Mouse (Mus musculus) ovary, postnatal 36 days (tissue): ENCODE results near the gene Zbtb20.

Experiments used
- DNase-seq: peaks from one replicate; pipeline ENCODE4 v3.0.0; 2022; ENCODE audit warnings: low spot score, mixed read lengths

The Zbtb20 gene

DNA sequence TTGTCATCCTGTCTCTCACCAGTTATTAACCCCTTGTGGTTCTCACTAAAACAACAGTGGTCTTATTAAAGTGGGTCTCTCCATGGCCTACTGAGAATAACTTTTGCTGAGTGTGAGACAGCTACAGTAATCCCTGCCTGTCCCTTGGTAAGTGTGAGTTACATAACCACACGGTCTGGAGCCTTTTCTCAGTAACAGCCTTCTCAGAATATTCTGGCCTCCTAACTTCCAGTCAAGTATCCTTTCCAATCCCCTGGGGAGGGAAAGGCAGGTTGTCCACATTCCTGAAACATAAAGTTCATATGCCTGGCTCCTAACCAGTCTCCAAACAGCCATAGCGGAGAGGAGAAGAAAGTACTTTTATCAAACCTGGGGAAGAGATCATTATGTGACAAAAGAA lies 644.6 kb downstream of the Zbtb20 start:
- DNase-seq, result no peak

DNA sequence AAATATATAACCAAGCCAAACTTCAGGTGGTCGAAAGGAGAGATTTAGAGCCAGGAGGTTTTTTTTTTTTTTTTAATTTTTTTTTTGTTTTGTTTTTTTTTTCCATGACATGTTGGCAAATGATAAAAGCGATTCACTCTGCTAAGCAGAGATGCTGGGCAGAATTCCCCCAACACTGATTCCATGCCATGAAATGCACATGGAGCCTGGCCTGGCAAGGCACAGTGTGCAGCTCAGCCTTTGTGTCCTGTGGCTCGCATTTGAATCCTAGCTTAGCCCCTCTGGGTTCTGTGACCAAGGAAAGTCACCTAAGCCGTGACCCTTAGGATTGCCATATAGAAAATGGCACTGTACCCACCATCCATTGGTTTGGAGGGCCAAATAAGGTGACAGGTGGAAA lies 646.8 kb downstream of the Zbtb20 start:
- DNase-seq, result no peak

DNA sequence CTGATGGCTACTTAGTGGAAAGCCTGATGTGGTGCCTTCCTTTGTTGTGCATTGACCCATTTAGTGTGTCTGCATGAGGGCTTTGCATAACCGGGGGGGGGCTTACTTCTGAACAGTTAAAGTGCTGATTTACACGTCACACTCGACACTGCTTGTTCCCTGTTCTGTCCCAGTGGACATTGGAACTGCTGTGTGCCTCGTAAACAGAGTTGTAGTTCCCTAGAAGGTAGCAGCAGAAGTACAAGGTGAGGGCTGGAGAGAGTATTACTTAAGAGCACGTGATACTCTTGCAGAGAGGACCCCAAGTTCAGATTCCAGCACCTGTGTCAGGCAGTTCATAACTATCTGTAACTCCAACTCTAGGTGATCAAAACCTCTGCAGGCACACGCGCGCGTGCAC lies 648.5 kb downstream of the Zbtb20 start:
- DNase-seq, result no peak

DNA sequence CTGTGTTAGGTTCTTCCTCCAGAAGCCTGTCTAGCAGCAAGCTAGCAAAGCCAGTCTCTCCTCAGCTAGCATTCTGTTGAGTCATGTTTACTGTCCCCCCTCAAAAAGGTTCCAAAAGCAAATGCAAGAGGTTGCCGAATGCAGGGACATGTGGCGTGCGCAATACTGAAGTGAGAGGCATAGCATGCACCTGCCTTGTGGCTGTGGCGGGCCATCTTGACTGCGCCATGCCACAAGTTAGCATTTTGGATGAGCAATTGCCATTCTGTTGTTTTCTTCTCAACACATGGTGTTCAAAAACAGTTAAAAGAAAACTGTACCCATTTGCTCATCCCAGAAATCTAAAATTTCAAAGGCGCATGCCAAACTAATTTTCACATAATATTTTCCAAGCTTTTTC lies 649.9 kb downstream of the Zbtb20 start:
- DNase-seq, result no peak

- no peak for DNase-seq
These were observed 652.6 kb downstream of the Zbtb20 start for GRCm38 (mm10) chr16:43528300-43528699.

DNA sequence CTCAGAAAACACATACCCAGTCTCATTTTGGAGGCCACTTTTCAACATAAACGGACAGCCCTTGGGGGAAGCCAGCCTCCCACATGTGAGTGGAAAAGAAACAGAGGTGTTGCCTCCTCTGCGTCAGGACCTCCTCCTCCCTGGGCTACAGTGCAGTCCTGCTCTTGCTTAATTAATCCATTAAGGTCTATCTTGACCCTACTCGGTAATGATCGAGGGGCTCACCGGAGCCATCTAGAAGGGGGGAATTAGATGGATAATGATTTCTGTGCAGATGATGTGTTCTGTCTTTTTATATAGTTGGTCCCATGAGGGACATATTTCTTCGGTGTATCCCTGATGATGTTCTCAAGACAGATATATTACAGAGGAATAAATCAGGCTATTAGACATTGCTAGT lies 655.6 kb downstream of the Zbtb20 start:
- no peak for DNase-seq

DNA sequence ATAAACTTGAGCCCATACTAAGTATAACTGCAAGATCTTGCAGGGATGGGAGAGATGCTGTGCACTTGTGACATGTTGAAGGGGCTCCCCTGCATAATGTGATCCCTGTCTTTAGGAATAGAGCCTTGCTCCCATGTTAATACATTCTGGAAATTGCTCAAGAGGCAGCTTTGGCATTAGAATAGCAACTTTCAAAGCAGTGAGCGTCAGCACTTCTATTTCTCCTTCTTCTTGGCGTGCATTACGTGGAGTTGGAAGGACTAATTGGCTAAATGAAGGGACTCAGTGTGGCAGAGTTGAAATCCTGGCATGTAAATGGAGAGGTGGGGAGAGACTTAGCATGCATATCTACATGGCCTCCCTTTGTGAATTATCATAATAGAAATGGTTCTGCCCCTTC lies 658.4 kb downstream of the Zbtb20 start:
- DNase-seq, result no peak

- no peak for DNase-seq
These were observed 660.2 kb downstream of the Zbtb20 start for GRCm38 (mm10) chr16:43535912-43536311.

- DNase-seq, result no peak
These were observed 661.5 kb downstream of the Zbtb20 start for GRCm38 (mm10) chr16:43537163-43537562.

GRCm38 (mm10) chr16:43539659-43540096 lies 664.0 kb downstream of the Zbtb20 start:
- DNase-seq, result no peak

- no peak for DNase-seq
These were observed 664.4 kb downstream of the Zbtb20 start for GRCm38 (mm10) chr16:43540108-43540507.

GRCm38 (mm10) chr16:43540546-43541167 lies 665.0 kb downstream of the Zbtb20 start:
- no peak for DNase-seq

GRCm38 (mm10) chr16:43545261-43545660 lies 669.6 kb downstream of the Zbtb20 start:
- DNase-seq, result no peak

GRCm38 (mm10) chr16:43547323-43548180 lies 671.9 kb downstream of the Zbtb20 start:
- no peak for DNase-seq

DNA sequence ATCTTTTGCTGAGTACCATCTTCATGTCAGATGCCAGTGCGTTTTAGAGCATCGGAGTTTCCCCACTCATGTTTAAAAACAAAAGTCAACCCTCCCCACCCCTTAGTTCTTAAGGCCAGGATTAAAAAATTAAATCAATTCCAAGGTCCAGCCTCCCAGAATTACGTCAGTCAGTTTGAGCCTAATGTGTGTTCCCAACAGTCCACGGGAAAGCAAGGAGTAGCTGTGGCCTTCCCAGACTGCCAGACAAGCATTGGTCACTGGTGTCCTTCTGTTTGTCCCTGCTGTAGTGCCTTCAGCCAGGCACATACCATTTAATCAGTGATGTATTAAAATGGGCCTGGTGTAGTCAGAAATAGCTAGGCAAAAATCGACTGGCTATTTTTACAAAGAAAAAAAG lies 673.1 kb downstream of the Zbtb20 start:
- no peak for DNase-seq

DNA sequence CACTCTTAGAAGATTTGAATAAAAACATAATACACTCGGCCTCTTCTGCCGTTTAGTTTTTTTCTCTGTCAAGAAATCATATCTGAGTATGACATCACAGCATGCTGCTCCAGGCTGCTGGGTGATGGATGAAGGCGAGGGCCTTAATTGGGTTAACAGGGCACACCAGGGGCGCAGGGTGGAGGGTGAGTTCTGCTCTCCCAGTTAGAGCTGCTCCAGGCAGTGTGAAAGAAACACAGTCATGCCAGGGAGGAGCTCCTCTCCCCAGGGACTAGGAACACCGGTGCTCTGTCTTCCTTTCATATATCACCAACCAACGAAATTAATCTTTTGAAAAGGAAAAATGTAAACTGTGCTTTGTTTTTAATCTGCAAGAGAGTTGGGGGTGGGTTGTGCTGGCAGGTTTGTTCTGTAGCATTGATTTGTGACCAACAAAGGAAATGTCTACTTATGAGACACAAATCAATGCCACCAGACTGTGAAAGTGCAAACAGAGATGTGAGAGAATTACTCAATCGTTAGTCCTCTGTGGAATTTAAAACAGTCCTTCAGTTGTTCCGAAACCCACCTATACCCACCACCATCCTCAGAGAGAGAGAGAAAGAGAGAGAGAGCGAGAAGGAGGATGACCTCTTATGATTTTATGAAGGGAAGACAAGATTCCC lies 673.9 kb downstream of the Zbtb20 start:
- DNase-seq, result no peak

DNA sequence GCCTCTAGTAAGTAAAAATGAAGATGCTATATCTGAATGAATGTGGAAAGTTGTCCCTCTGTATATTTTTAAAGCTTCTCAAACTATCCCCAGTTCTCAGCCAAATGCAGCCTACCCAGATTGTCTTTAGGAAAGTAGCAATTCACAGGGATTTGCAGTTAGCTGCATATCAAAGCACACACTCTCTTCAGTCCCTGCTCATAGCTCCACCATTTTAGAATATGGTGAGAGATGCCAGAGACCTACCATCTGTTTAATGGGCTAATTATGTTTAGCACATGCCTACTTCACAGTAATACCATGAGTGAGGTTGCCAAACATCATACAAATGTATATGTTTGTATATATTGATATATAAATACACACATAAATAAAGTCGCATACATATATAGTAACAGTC lies 676.8 kb downstream of the Zbtb20 start:
- no peak for DNase-seq

DNA sequence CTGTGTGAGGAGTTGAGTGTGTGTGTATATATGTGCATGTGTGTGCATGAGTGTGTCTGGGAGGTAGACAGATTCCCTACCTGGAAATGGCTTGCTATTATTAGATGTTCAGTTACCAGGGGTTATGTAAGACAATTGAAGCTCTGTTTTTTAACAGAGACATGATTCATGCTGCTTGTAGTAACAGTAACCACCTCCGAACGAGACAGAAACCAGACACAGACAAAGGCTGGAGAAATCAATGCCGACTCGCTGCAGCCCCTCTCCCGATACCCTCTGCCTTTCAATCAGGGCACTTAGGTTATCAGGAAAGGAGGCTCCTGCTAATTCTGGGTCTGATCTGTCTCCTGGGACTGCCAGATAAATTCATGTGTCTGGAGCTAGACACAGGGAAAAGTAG lies 681.7 kb downstream of the Zbtb20 start:
- no peak for DNase-seq

- no peak for DNase-seq
These were observed 685.6 kb downstream of the Zbtb20 start for GRCm38 (mm10) chr16:43561330-43561729.

- DNase-seq, result no peak
These were observed 686.3 kb downstream of the Zbtb20 start for GRCm38 (mm10) chr16:43561956-43562355.

GRCm38 (mm10) chr16:43565872-43566271 lies 690.2 kb downstream of the Zbtb20 start:
- no peak for DNase-seq

DNA sequence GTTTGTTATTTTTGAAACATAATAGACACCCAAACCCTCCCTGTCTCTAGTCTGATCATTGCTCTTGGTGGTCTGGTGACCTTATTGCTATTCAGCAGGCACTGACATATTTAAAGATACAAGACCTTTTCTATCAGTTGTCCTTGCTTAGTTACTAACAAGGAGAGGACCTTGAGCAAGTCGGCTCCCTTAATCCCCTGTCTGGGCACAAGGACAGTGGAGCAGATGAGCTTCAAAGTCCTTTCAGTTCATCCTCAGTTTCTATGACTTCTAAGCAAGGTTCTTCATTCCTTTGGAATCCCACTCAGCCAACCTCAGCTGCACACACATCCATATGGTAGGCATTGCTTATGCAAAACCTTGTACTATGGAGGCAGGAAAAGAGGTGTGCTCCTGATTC lies 690.8 kb downstream of the Zbtb20 start:
- DNase-seq, result no peak
